Comparison of ENCODE assay signal across 8 mouse cellular contexts in genomic region chr7:12780151-12780830, GRCm38 (mm10). TPM values are rescaled to one million over a fixed set of nuclear protein-coding genes. Genes with fewer than 3 reads are reported as not detected.
DNase-seq lines count a peak whose midpoint lies in the region; ATAC-seq lines count a peak whose summit lies in the region.

No protein-coding gene starts in this region.

- intact Hi-C loops in gastrocnemius, postnatal 14 days (cut with DNase I; ENCODE audit: low total_unique reads), result no loop called here
- intact Hi-C loops in left cerebral cortex, postnatal 14 days (cut with DNase I), result no loop called here

- ATAC-seq in common myeloid progenitor, adult 5-6 weeks (replicated peaks; ENCODE audit: low read depth, poor library complexity, severe bottlenecking), result peak; percentile 93
- peak; percentile 88 for ATAC-seq in inflammation-experienced regulatory T-cells, adult 6 months
- peak; percentile 95 for ATAC-seq in megakaryocyte progenitor cell, adult 5-6 weeks (replicated peaks; ENCODE audit: poor library complexity)

- peak; percentile 84 to 91 for DNase-seq in adrenal gland, adult (ENCODE audit: inconsistent age in 2 of 2, low spot score in 1 of 2)
- DNase-seq in gastrocnemius, postnatal 14 days, result peak; percentile 80
- peak; percentile 88 to 94 for DNase-seq in left cerebral cortex, postnatal 14 days (ENCODE audit: low spot score in 2 of 2)
- peak; percentile 92 for DNase-seq in right cerebral cortex, postnatal 14 days
- DNase-seq in urinary bladder, postnatal 14 days (ENCODE audit: low spot score), result peak; percentile 69

RNA-seq across cellular contexts. Expression of gene Zscan18, which starts 23.1 kb away (rescaled TPM):
- 2.7 and 5.7 TPM in 2 replicates for total RNA-seq in common myeloid progenitor, adult 5-6 weeks (2017)
- 1 to 10 TPM; 2.3 to 3.2 TPM for total RNA-seq in gastrocnemius, postnatal 14 days (2021)
- polyA plus RNA-seq in inflammation-experienced regulatory T-cells, adult 6 months (2017; shearing (Covaris generic)), result 1 to 10 TPM in 2 of 3 experiments, under 1 TPM in 1; 0.63 to 1.3 (median 1.1) TPM
- 10 to 100 TPM; 14.7 to 17.6 TPM for total RNA-seq in left cerebral cortex, postnatal 14 days (2021)
- 0.95 and 2.0 TPM in 2 replicates for total RNA-seq in megakaryocyte progenitor cell, adult 5-6 weeks (2015)
- 1.1 and 1.7 TPM in 2 replicates for total RNA-seq in megakaryocyte progenitor cell, adult 5-6 weeks (2017)

RNA-seq across cellular contexts. Expression of gene Zfp329, which starts 38.4 kb away (rescaled TPM):
- total RNA-seq in common myeloid progenitor, adult 5-6 weeks (2017), result 9.8 and 11.9 TPM in 2 replicates
- total RNA-seq in gastrocnemius, postnatal 14 days (2021), result 1 to 10 TPM; 4.4 to 4.6 TPM
- polyA plus RNA-seq in inflammation-experienced regulatory T-cells, adult 6 months (2017; shearing (Covaris generic)), result 10 to 100 TPM; 13.5 to 25.4 (median 19.3) TPM
- 10 to 100 TPM; 19.4 to 20.1 TPM for total RNA-seq in left cerebral cortex, postnatal 14 days (2021)
- 6.5 and 7.5 TPM in 2 replicates for total RNA-seq in megakaryocyte progenitor cell, adult 5-6 weeks (2015)
- 6.2 and 7.8 TPM in 2 replicates for total RNA-seq in megakaryocyte progenitor cell, adult 5-6 weeks (2017)

RNA-seq across cellular contexts. Expression of gene Vmn2r56, which starts 45.5 kb away (rescaled TPM):
- total RNA-seq in common myeloid progenitor, adult 5-6 weeks (2017), result not detected in 2 replicates
- total RNA-seq in gastrocnemius, postnatal 14 days (2021), result not detected
- polyA plus RNA-seq in inflammation-experienced regulatory T-cells, adult 6 months (2017; shearing (Covaris generic)), result under 1 TPM in 1 of 3 experiments, not detected in 2; 0.12 TPM
- total RNA-seq in left cerebral cortex, postnatal 14 days (2021), result not detected
- not detected in 2 replicates for total RNA-seq in megakaryocyte progenitor cell, adult 5-6 weeks (2015)
- not detected in 2 replicates for total RNA-seq in megakaryocyte progenitor cell, adult 5-6 weeks (2017)

RNA-seq across cellular contexts. Expression of gene Zfp110, which starts 54.3 kb away (rescaled TPM):
- 25.2 and 44.3 TPM in 2 replicates for total RNA-seq in common myeloid progenitor, adult 5-6 weeks (2017)
- 10 to 100 TPM in 1 of 2 experiments, 1 to 10 TPM in 1; 9.7 to 10.2 TPM for total RNA-seq in gastrocnemius, postnatal 14 days (2021)
- polyA plus RNA-seq in inflammation-experienced regulatory T-cells, adult 6 months (2017; shearing (Covaris generic)), result 10 to 100 TPM; 62.9 to 99.3 (median 85.2) TPM
- 10 to 100 TPM; 10.5 to 11.1 TPM for total RNA-seq in left cerebral cortex, postnatal 14 days (2021)
- 26.4 and 30.9 TPM in 2 replicates for total RNA-seq in megakaryocyte progenitor cell, adult 5-6 weeks (2015)
- total RNA-seq in megakaryocyte progenitor cell, adult 5-6 weeks (2017), result 31.2 and 36.8 TPM in 2 replicates

Comparison
In these comparisons a context has a peak if more than half of its experiments do, and no peak if none do; other contexts are left out.
1. Peak in every context shown above with its lines: DNase-seq and ATAC-seq.